27 mouse cellular contexts compared by ENCODE assay signal in the genomic region with DNA sequence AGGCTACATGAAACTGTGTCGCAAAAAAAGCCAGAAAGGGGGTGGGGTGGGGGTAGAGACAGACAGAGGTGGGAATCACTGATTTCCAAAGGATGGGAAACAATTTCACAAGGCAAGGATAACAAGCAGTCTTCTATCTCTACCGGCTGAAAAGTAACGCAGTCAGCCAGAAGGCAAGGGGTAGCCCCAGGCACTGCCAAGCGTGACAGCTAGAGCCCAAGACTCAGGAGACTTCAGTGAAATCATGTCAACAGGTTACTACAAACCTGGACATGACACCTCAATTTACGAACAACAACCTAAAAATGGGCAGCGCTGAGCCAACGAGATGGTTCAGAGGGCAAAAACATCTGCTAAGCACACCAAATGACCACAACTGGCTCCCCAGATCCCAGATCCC. TPM values are rescaled to one million over a fixed set of nuclear protein-coding genes. Genes with fewer than 3 reads are reported as not detected.
DNase-seq lines count a peak whose midpoint lies in the region; ATAC-seq lines count a peak whose summit lies in the region.
"Had no signal": no experiment of that assay in that cellular context is flagged by ENCODE, and none has a peak within 500 bp of the region (broad histone marks: within the 10 kb centered on the region; RNA-seq: fewer than 3 reads in every experiment).

No protein-coding gene starts in this region.

- peaks cover 5% of the 10 kb centered on the region; the same call in 1 of the 2 replicates for H3K36me3 ChIP-seq in midbrain, embryonic 11.5 days (ENCODE audit: control insufficient read depth, insufficient read depth, low read length)
- H3K36me3 ChIP-seq in midbrain, embryonic 13.5 days = peaks cover 17% of the 10 kb centered on the region
- H3K36me3 ChIP-seq: G1E; heart, embryonic 15.5 days had no signal

- no peak for ATAC-seq in midbrain, embryonic 11.5 days (ENCODE audit: low FRiP score)
- ATAC-seq in midbrain, embryonic 13.5 days = no peak
- ATAC-seq: hindbrain, postnatal 0 days had no signal

- no peak overlapping the region for H3K9ac ChIP-seq in midbrain, embryonic 11.5 days (ENCODE audit: low read length)
- no peak overlapping the region for H3K9ac ChIP-seq in midbrain, embryonic 13.5 days (replicated peaks)
- H3K9ac ChIP-seq: embryonic facial prominence, embryonic 13.5 days; forebrain, postnatal 0 days; heart, embryonic 12.5 days; heart, embryonic 15.5 days had no signal

- no peak overlapping the region for H3K4me2 ChIP-seq in midbrain, embryonic 11.5 days
- H3K4me2 ChIP-seq in midbrain, embryonic 13.5 days (replicated peaks) = no peak overlapping the region
- H3K4me2 ChIP-seq: embryonic facial prominence, embryonic 13.5 days; heart, embryonic 12.5 days; heart, embryonic 15.5 days; hindbrain, embryonic 14.5 days had no signal

- WGBS in midbrain, embryonic 11.5 days = 95% methylated on average over 7 of the region's 7 CpGs
- whole genome bisulfite sequencing in midbrain, embryonic 13.5 days = 92% methylated on average over 7 of the region's 7 CpGs

- H3K27ac ChIP-seq in midbrain, embryonic 11.5 days (ENCODE audit: low read depth, low read length) = no peak overlapping the region
- no peak overlapping the region for H3K27ac ChIP-seq in midbrain, embryonic 13.5 days
- H3K27ac ChIP-seq: embryonic facial prominence, embryonic 10.5 days; heart, embryonic 15.5 days; hindbrain, embryonic 14.5 days had no signal

- no peaks in the 10 kb centered on the region for H3K9me3 ChIP-seq in midbrain, embryonic 11.5 days (ENCODE audit: control insufficient read depth, low read length)
- H3K9me3 ChIP-seq in midbrain, embryonic 13.5 days = no peaks in the 10 kb centered on the region
- H3K9me3 ChIP-seq: embryonic facial prominence, embryonic 10.5 days; embryonic facial prominence, embryonic 13.5 days; G1E; heart, embryonic 15.5 days had no signal

- DNase-seq in heart, adult 11 months = peak; percentile 61
- no peak for DNase-seq in heart, postnatal 36 days
- DNase-seq in midbrain, embryonic 11.5 days (ENCODE audit: low spot score, missing footprints) = peak; percentile 75
- peak; percentile 16 for DNase-seq in induced T-regulatory cell, adult 2 months (ENCODE audit: low read depth)
- DNase-seq in spleen, postnatal 10 days (ENCODE audit: low spot score in 2 of 2) = no peak
- no peak for DNase-seq in ovary, adult 18-20 months (ENCODE audit: low spot score)
- DNase-seq: adrenal gland, adult 2 months; adrenal gland, postnatal 14 days; B cell, adult 2 months; cerebellum, adult 11 months; cerebellum, adult 2 months; cerebellum, adult 9-11 months; cerebellum, postnatal 36 days; forebrain, postnatal 0 days; gastrocnemius, postnatal 10 days; heart, adult 18-20 months; heart, postnatal 10 days; heart, postnatal 4 days had no signal

- no peaks in the 10 kb centered on the region for H3K27me3 ChIP-seq in midbrain, embryonic 11.5 days (ENCODE audit: control insufficient read depth, insufficient read depth, low read length)
- H3K27me3 ChIP-seq in midbrain, embryonic 13.5 days = no peaks in the 10 kb centered on the region
- H3K27me3 ChIP-seq: CH12.LX; embryonic facial prominence, embryonic 13.5 days; heart, embryonic 12.5 days; heart, embryonic 15.5 days had no signal

- peaks cover 6% of the 10 kb centered on the region; the same call in 1 of the 2 replicates for H3K4me1 ChIP-seq in midbrain, embryonic 11.5 days (ENCODE audit: control insufficient read depth, insufficient read depth, low read length)
- H3K4me1 ChIP-seq in midbrain, embryonic 13.5 days (replicated peaks) = peaks cover 34% of the 10 kb centered on the region

- H3K4me3 ChIP-seq in midbrain, embryonic 11.5 days (ENCODE audit: low read depth, low read length) = no peak overlapping the region
- no peak overlapping the region for H3K4me3 ChIP-seq in midbrain, embryonic 13.5 days (replicated peaks)
- H3K4me3 ChIP-seq: embryonic facial prominence, embryonic 10.5 days; embryonic facial prominence, embryonic 13.5 days; heart, embryonic 12.5 days; heart, embryonic 15.5 days had no signal

- intact Hi-C loops in heart, postnatal 36 days (cut with DNase I) = loop anchor here (10.0 kb wide), 1 partner anchor 249 kb away; no protein-coding TSS in a partner anchor

RNA-seq across cellular contexts. Expression of a gene that starts 9.3 kb away (rescaled TPM):
- 1 to 10 TPM; 4.7 to 7.1 TPM for total RNA-seq in heart, postnatal 36 days (2021)
- polyA plus RNA-seq in midbrain, embryonic 11.5 days (2014; fragmentation: Nextera tagmentation; extraction: Ambion mirVana) = 119 and 129 TPM in 2 replicates
- polyA plus RNA-seq in midbrain, embryonic 13.5 days (2015; fragmentation: Nextera tagmentation; extraction: Ambion mirVana) = 144 and 155 TPM in 2 replicates
- polyA plus RNA-seq: G1E had no signal

Comparison
In these comparisons a context has a peak if more than half of its experiments do, and no peak if none do; other contexts are left out.
1. DNase-seq: peak in heart, adult 11 months (single experiment), midbrain, embryonic 11.5 days (single experiment) and induced T-regulatory cell, adult 2 months (single experiment); none in heart, postnatal 36 days (0 of 2), spleen, postnatal 10 days (0 of 2) and ovary, adult 18-20 months (single experiment).